Comparison of ENCODE assay signal across 10 mouse cellular contexts in genomic region chr4:132072946-132073345, GRCm38 (mm10). TPM values are rescaled to one million over a fixed set of nuclear protein-coding genes. Genes with fewer than 3 reads are reported as not detected.
A peak's percentile ranks its signal among the peaks of the same experiment; 100 is the strongest.
DNase-seq lines count a peak whose midpoint lies in the region; ATAC-seq and TF ChIP-seq lines count a peak whose summit lies in the region.
"Had no signal": no experiment of that assay in that cellular context is flagged by ENCODE, and none has a peak within 500 bp of the region (broad histone marks: within the 10 kb centered on the region; RNA-seq: fewer than 3 reads in every experiment).

No protein-coding gene starts in this region.

- no peaks in the 10 kb centered on the region for H3K27me3 ChIP-seq in neural tube, embryonic 11.5 days (ENCODE audit: control insufficient read depth, insufficient read depth, low read length)
- H3K27me3 ChIP-seq in neural tube, embryonic 15.5 days (replicated peaks), result 0 out of 2 replicates have a peak, but pooled peaks cover 3% of the 10 kb centered on the region
- no peaks in the 10 kb centered on the region for H3K27me3 ChIP-seq in stomach, embryonic 16.5 days (ENCODE audit: control insufficient read depth, insufficient read depth, low read length)
- H3K27me3 ChIP-seq in midbrain, postnatal 0 days (ENCODE audit: insufficient read depth, low read length), result no peaks in the 10 kb centered on the region

- ATAC-seq in cerebellum, adult (ENCODE audit: insufficient number of reproducible peaks, low FRiP score, low TSS enrichment), result no peak
- no peak for ATAC-seq in neural tube, embryonic 11.5 days (ENCODE audit: insufficient read depth, low FRiP score, low TSS enrichment)
- ATAC-seq in neural tube, embryonic 15.5 days (ENCODE audit: low FRiP score), result no peak
- ATAC-seq in stomach, embryonic 16.5 days (ENCODE audit: insufficient read depth, low FRiP score), result no peak
- no peak for ATAC-seq in midbrain, postnatal 0 days (ENCODE audit: low FRiP score)
- ATAC-seq: forebrain, postnatal 0 days had no signal

- H3K27ac ChIP-seq in neural tube, embryonic 11.5 days (ENCODE audit: low read depth, low read length), result no peak overlapping the region
- H3K27ac ChIP-seq in neural tube, embryonic 15.5 days (replicated peaks), result no peak overlapping the region
- H3K27ac ChIP-seq in stomach, embryonic 16.5 days (ENCODE audit: low read length), result no peak overlapping the region
- no peak overlapping the region for H3K27ac ChIP-seq in midbrain, postnatal 0 days (ENCODE audit: low read depth, low read length)

- H3K4me1 ChIP-seq in neural tube, embryonic 11.5 days (ENCODE audit: control insufficient read depth, insufficient read depth, low read length), result 0 out of 2 replicates have a peak, but pooled peaks cover 3% of the 10 kb centered on the region
- peaks cover 21% of the 10 kb centered on the region for H3K4me1 ChIP-seq in neural tube, embryonic 15.5 days
- H3K4me1 ChIP-seq in stomach, embryonic 16.5 days (ENCODE audit: control insufficient read depth, insufficient read depth, low read length), result peaks cover 22% of the 10 kb centered on the region; the same call in 1 of the 2 replicates
- 0 out of 2 replicates have a peak, but pooled peaks cover 2% of the 10 kb centered on the region for H3K4me1 ChIP-seq in midbrain, postnatal 0 days (ENCODE audit: insufficient read depth, low read length)

- no peak overlapping the region for H3K4me3 ChIP-seq in neural tube, embryonic 11.5 days (ENCODE audit: low read depth, low read length)
- H3K4me3 ChIP-seq in neural tube, embryonic 15.5 days (replicated peaks), result no peak overlapping the region
- no peak overlapping the region for H3K4me3 ChIP-seq in stomach, embryonic 16.5 days (replicated peaks; ENCODE audit: low read length)
- H3K4me3 ChIP-seq in midbrain, postnatal 0 days (ENCODE audit: low read depth, low read length), result no peak overlapping the region

- WGBS in neural tube, embryonic 11.5 days, result 80% methylated on average over 6 of the region's 6 CpGs
- whole genome bisulfite sequencing in neural tube, embryonic 15.5 days, result 71% methylated on average over 6 of the region's 6 CpGs
- 78% methylated on average over 6 of the region's 6 CpGs for WGBS in stomach, embryonic 16.5 days
- 70% methylated on average over 6 of the region's 6 CpGs for WGBS in midbrain, postnatal 0 days

- no peaks in the 10 kb centered on the region for H3K9me3 ChIP-seq in neural tube, embryonic 11.5 days (ENCODE audit: control insufficient read depth, low read length)
- H3K9me3 ChIP-seq in neural tube, embryonic 15.5 days (replicated peaks), result no peaks in the 10 kb centered on the region
- no peaks in the 10 kb centered on the region for H3K9me3 ChIP-seq in stomach, embryonic 16.5 days (replicated peaks; ENCODE audit: control insufficient read depth, low read length)
- H3K9me3 ChIP-seq in midbrain, postnatal 0 days (ENCODE audit: low read length), result no peaks in the 10 kb centered on the region

- TF ChIP-seq CTCF in midbrain, postnatal 0 days (IDR thresholded peaks at IDR 0.05), result no peak

- no peak overlapping the region for H3K9ac ChIP-seq in neural tube, embryonic 11.5 days (ENCODE audit: low read length)
- H3K9ac ChIP-seq in neural tube, embryonic 15.5 days (replicated peaks), result no peak overlapping the region
- peak overlapping the region; percentile 36; the same call in 1 of the 2 replicates for H3K9ac ChIP-seq in stomach, embryonic 16.5 days (ENCODE audit: low read length)
- H3K9ac ChIP-seq in midbrain, postnatal 0 days (replicated peaks; ENCODE audit: low read length, poor library complexity, severe bottlenecking), result no peak overlapping the region
- H3K9ac ChIP-seq: forebrain, postnatal 0 days had no signal

- DNase-seq in cerebellum, adult 11-12 months, result peak; percentile 68
- no peak for DNase-seq in neural tube, embryonic 11.5 days (ENCODE audit: low spot score)
- DNase-seq in kidney, adult 8-10 months, result peak; percentile 88 to 92
- DNase-seq in midbrain, postnatal 0 days (ENCODE audit: low spot score), result no peak
- no peak for DNase-seq in spleen, adult 18-20 months
- DNase-seq: forebrain, postnatal 0 days; left cerebral cortex, postnatal 4 days had no signal

- H3K36me3 ChIP-seq in neural tube, embryonic 11.5 days (ENCODE audit: control insufficient read depth, insufficient read depth, low read length), result no peaks in the 10 kb centered on the region
- no peaks in the 10 kb centered on the region for H3K36me3 ChIP-seq in neural tube, embryonic 15.5 days
- H3K36me3 ChIP-seq in stomach, embryonic 16.5 days (ENCODE audit: control insufficient read depth, insufficient read depth, low read length), result no peaks in the 10 kb centered on the region
- no peaks in the 10 kb centered on the region for H3K36me3 ChIP-seq in midbrain, postnatal 0 days (ENCODE audit: insufficient read depth, low read length)

- H3K4me2 ChIP-seq in neural tube, embryonic 11.5 days (ENCODE audit: low read depth), result peak overlapping the region; percentile 6; the same call in 1 of the 2 replicates
- no peak overlapping the region for H3K4me2 ChIP-seq in neural tube, embryonic 15.5 days
- H3K4me2 ChIP-seq in stomach, embryonic 16.5 days (ENCODE audit: low read depth, low read length), result peak overlapping the region; percentile 94; the same call in 1 of the 2 replicates
- H3K4me2 ChIP-seq in midbrain, postnatal 0 days (ENCODE audit: low read depth, low read length, poor library complexity, severe bottlenecking), result no peak overlapping the region

RNA-seq across cellular contexts. Expression of gene Gm10300, which starts 1.6 kb away (rescaled TPM):
- polyA plus RNA-seq in neural tube, embryonic 11.5 days (2014; fragmentation: Nextera tagmentation; extraction: Ambion mirVana), result not detected in 2 replicates
- polyA plus RNA-seq in neural tube, embryonic 15.5 days (2015; fragmentation: Nextera tagmentation; extraction: Ambion mirVana), result not detected in 2 replicates
- 0.05 TPM in 1 of 2 replicates, not detected in the other for polyA plus RNA-seq in stomach, embryonic 16.5 days (2015; fragmentation: Nextera tagmentation; extraction: Ambion mirVana)
- total RNA-seq in midbrain, postnatal 0 days (2014; rRNA removed), result 0.05 TPM in 1 of 2 replicates, not detected in the other
- polyA plus RNA-seq in midbrain, postnatal 0 days (2015; fragmentation: Nextera tagmentation; extraction: Ambion mirVana), result 0.06 TPM in 1 of 2 replicates, not detected in the other
- total RNA-seq: left cerebral cortex, postnatal 4 days had no signal
- polyA plus RNA-seq: forebrain, postnatal 0 days had no signal

RNA-seq across cellular contexts. Expression of gene Epb41, which starts 2.2 kb away (rescaled TPM):
- polyA plus RNA-seq in neural tube, embryonic 11.5 days (2014; fragmentation: Nextera tagmentation; extraction: Ambion mirVana), result 200 and 203 TPM in 2 replicates
- 48.1 and 51.3 TPM in 2 replicates for polyA plus RNA-seq in neural tube, embryonic 15.5 days (2015; fragmentation: Nextera tagmentation; extraction: Ambion mirVana)
- 55.7 and 60.0 TPM in 2 replicates for polyA plus RNA-seq in stomach, embryonic 16.5 days (2015; fragmentation: Nextera tagmentation; extraction: Ambion mirVana)
- total RNA-seq in midbrain, postnatal 0 days (2014; rRNA removed), result 70.4 and 77.1 TPM in 2 replicates
- polyA plus RNA-seq in midbrain, postnatal 0 days (2015; fragmentation: Nextera tagmentation; extraction: Ambion mirVana), result 29.4 and 29.9 TPM in 2 replicates

Comparison
In these comparisons a context has a peak if more than half of its experiments do, and no peak if none do; other contexts are left out.
1. H3K4me2 ChIP-seq: peak in neural tube, embryonic 11.5 days (single experiment) and stomach, embryonic 16.5 days (single experiment); none in neural tube, embryonic 15.5 days (single experiment) and midbrain, postnatal 0 days (single experiment).
2. DNase-seq: peak in cerebellum, adult 11-12 months (single experiment) and kidney, adult 8-10 months (2 of 2); none in neural tube, embryonic 11.5 days (single experiment), midbrain, postnatal 0 days (single experiment) and spleen, adult 18-20 months (0 of 2).